Mouse (Mus musculus) thymus, postnatal 10 days (tissue): ENCODE data around the gene Klra8.
"Not testable (repeated sequence)": the region's sequence is repeated elsewhere in the genome, so short reads cannot be mapped to it uniquely, and the experiment has no call there.

ENCODE experiments used
- DNase-seq, 2 experiments: peaks; one replicate each; pipeline ENCODE4 v3.0.0; 2021; ENCODE audit warnings: low spot score in 2 of 2

The Klra8 gene

GRCm38 (mm10) chr6:130129798-130130197 is at the start of gene Klra8:
Gene Klra8, minus strand, starts transcription at chr6:130129898.
- DNase-seq: not testable (repeated sequence)

- DNase-seq: no peak
Observed at GRCm38 (mm10) chr6:130110485-130110884, 19.2 kb downstream of the Klra8 start.

GRCm38 (mm10) chr6:130102743-130103142 is 27.0 kb downstream of the Klra8 start:
- DNase-seq: not testable (repeated sequence)

- DNase-seq: no peak
Observed at GRCm38 (mm10) chr6:130092336-130092948, 37.3 kb downstream of the Klra8 start.

- DNase-seq: not testable (repeated sequence)
Observed at GRCm38 (mm10) chr6:130067171-130067570, 62.5 kb downstream of the Klra8 start, which contains the start of gene Klra4. Gene Klra4, minus strand, starts transcription at chr6:130067271.
